Comparison of ENCODE assay signal across 9 mouse cellular contexts in genomic region chr3:73707461-73708409, GRCm38 (mm10). TPM values are rescaled to one million over a fixed set of nuclear protein-coding genes. Genes with fewer than 3 reads are reported as not detected.
A peak's percentile ranks its signal among the peaks of the same experiment; 100 is the strongest.
DNase-seq lines count a peak whose midpoint lies in the region; ATAC-seq lines count a peak whose summit lies in the region.
"Had no signal": no experiment of that assay in that cellular context is flagged by ENCODE, and none has a peak within 500 bp of the region (broad histone marks: within the 10 kb centered on the region; RNA-seq: fewer than 3 reads in every experiment).

No protein-coding gene starts in this region.

- no peaks in the 10 kb centered on the region for H3K9me3 ChIP-seq in embryonic facial prominence, embryonic 11.5 days (replicated peaks; ENCODE audit: control insufficient read depth, low read length)
- H3K9me3 ChIP-seq in limb, embryonic 15.5 days: no peaks in the 10 kb centered on the region

- 19% methylated on average over 20 of the region's 20 CpGs for WGBS in embryonic facial prominence, embryonic 11.5 days
- WGBS in limb, embryonic 15.5 days: 19% methylated on average over 20 of the region's 20 CpGs

- no peaks in the 10 kb centered on the region for H3K27me3 ChIP-seq in embryonic facial prominence, embryonic 11.5 days (ENCODE audit: control insufficient read depth, insufficient read depth, low read length)
- H3K27me3 ChIP-seq in limb, embryonic 15.5 days: no peaks in the 10 kb centered on the region

- no peaks in the 10 kb centered on the region for H3K4me1 ChIP-seq in embryonic facial prominence, embryonic 11.5 days (ENCODE audit: control insufficient read depth, insufficient read depth, low read length)
- H3K4me1 ChIP-seq in limb, embryonic 15.5 days: no peaks in the 10 kb centered on the region

- peak overlapping the region; percentile 55 for H3K9ac ChIP-seq in embryonic facial prominence, embryonic 11.5 days (replicated peaks; ENCODE audit: low read length)
- 0 out of 2 replicates have a peak overlapping the region, but pooled peaks have one; percentile 20 for H3K9ac ChIP-seq in limb, embryonic 15.5 days

- peak; percentile 96 for ATAC-seq in embryonic facial prominence, embryonic 11.5 days (replicated peaks; ENCODE audit: insufficient number of reproducible peaks, low FRiP score, low TSS enrichment, low read depth)
- peak; percentile 61; the same call in 1 of the 2 replicates for ATAC-seq in limb, embryonic 15.5 days (ENCODE audit: insufficient number of reproducible peaks, low FRiP score, low TSS enrichment, low read depth)

- no peaks in the 10 kb centered on the region for H3K36me3 ChIP-seq in embryonic facial prominence, embryonic 11.5 days (replicated peaks; ENCODE audit: control insufficient read depth, insufficient read depth, low read depth, low read length)
- H3K36me3 ChIP-seq in limb, embryonic 15.5 days: no peaks in the 10 kb centered on the region

- DNase-seq in adrenal gland, postnatal 14 days: peak; percentile 82
- DNase-seq in embryonic facial prominence, embryonic 11.5 days (ENCODE audit: low spot score): peak; percentile 88
- peak; percentile 49 for DNase-seq in heart, adult 8-10 months (ENCODE audit: low spot score)
- peak; percentile 8 to 11 for DNase-seq in kidney, adult 8-10 months
- DNase-seq in neural tube, embryonic 10.5 days (ENCODE audit: extremely low spot score, low spot score): peak; percentile 78
- DNase-seq in urinary bladder, postnatal 10 days (ENCODE audit: low spot score): peak; percentile 13
- DNase-seq in spleen, postnatal 4 days (ENCODE audit: low spot score in 2 of 2): no peak

- peak overlapping the region; percentile 37 for H3K4me3 ChIP-seq in embryonic facial prominence, embryonic 11.5 days (ENCODE audit: low read depth, low read length)
- H3K4me3 ChIP-seq in limb, embryonic 15.5 days: peak overlapping the region; percentile 44

- no peak overlapping the region for H3K27ac ChIP-seq in embryonic facial prominence, embryonic 11.5 days (replicated peaks; ENCODE audit: low read depth, low read length)
- no peak overlapping the region for H3K27ac ChIP-seq in limb, embryonic 15.5 days

- H3K4me2 ChIP-seq in embryonic facial prominence, embryonic 11.5 days (ENCODE audit: low read depth, low read length): peak overlapping the region; percentile 53
- H3K4me2 ChIP-seq in limb, embryonic 15.5 days: peak overlapping the region; percentile 72

RNA-seq across cellular contexts. Expression of gene Bche, which starts 0.5 kb away (rescaled TPM):
- 11.1 and 16.6 TPM in 2 replicates for total RNA-seq in adrenal gland, postnatal 14 days (2021)
- 3.9 and 4.4 TPM in 2 replicates for polyA plus RNA-seq in embryonic facial prominence, embryonic 11.5 days (2014; fragmentation: Nextera tagmentation; extraction: Ambion mirVana)
- 10 to 100 TPM in 3 of 4 experiments, 1 to 10 TPM in 1; 9.5 to 16.6 (median 14.1) TPM for total RNA-seq in heart, adult 8-10 months (2022)
- 2.3 and 2.5 TPM in 2 replicates for polyA plus RNA-seq in limb, embryonic 15.5 days (2015; fragmentation: Nextera tagmentation; extraction: Ambion mirVana)
- total RNA-seq: hematopoietic stem cell, adult 5-6 weeks had no signal

Comparison
In these comparisons a context has a peak if more than half of its experiments do, and no peak if none do; other contexts are left out.
1. DNase-seq: peak in adrenal gland, postnatal 14 days (single experiment), embryonic facial prominence, embryonic 11.5 days (single experiment), heart, adult 8-10 months (single experiment), kidney, adult 8-10 months (2 of 2), neural tube, embryonic 10.5 days (single experiment) and urinary bladder, postnatal 10 days (single experiment); none in spleen, postnatal 4 days (0 of 2).